Mouse (Mus musculus) CD4-positive naive resting alpha-beta T cell, adult 57 days (primary cell): ENCODE data around the gene Ddx52. TPM values are rescaled to one million over a fixed set of nuclear protein-coding genes. Genes with fewer than 3 reads are reported as not detected.

Experiments
- total RNA-seq: library from RNA; stranded (reverse); gene quantifications from one replicate; pipeline ENCODE4 v1.2.4, GENCODE M21; 2023

Ddx52 gene
- 34.6 TPM for total RNA-seq

DNA sequence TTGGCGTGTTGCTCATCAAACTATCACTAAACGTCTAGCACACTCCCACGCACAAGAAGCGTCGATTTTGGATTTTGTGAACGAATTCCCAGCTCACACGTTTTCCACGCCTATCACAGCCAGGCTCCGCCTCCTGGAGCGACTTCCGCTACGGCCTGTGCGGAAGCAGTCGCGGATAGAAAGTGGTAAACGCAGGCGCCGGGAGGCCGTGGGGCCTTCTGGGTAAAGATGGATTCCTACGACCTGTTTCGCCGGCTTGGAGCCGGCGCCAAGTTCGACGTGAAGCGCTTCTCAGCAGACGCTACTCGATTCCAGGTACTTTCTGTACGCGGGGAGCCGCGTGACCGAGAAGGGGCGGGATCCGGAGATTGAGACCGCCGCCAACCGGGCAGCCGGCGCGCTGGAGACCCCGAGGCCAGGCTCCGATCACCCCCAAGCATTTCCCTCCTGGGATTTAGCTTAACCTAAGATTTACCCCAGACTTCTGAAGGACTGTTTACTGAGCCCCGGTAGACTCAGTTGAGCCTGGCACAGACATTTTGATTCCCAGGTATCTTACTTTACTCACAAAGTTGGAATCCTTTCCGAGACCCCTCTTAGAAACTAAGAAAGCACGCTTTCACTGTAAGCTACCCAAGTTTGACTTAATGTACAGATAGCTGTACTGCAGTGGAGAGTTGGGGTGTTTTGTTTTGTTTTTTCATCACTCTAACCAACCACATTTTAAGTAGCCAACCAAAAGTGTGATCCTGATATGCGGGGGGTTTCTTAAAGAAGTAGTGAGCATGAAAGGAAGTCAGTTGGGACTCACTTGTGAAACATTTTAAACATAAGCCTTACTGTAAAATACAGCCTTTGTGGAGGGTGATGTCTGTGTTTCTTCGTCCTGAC lies at the start of gene Ddx52:
Gene Ddx52 (plus strand): TSS at position 113 of the 891 bp plus-strand sequence.

DNA sequence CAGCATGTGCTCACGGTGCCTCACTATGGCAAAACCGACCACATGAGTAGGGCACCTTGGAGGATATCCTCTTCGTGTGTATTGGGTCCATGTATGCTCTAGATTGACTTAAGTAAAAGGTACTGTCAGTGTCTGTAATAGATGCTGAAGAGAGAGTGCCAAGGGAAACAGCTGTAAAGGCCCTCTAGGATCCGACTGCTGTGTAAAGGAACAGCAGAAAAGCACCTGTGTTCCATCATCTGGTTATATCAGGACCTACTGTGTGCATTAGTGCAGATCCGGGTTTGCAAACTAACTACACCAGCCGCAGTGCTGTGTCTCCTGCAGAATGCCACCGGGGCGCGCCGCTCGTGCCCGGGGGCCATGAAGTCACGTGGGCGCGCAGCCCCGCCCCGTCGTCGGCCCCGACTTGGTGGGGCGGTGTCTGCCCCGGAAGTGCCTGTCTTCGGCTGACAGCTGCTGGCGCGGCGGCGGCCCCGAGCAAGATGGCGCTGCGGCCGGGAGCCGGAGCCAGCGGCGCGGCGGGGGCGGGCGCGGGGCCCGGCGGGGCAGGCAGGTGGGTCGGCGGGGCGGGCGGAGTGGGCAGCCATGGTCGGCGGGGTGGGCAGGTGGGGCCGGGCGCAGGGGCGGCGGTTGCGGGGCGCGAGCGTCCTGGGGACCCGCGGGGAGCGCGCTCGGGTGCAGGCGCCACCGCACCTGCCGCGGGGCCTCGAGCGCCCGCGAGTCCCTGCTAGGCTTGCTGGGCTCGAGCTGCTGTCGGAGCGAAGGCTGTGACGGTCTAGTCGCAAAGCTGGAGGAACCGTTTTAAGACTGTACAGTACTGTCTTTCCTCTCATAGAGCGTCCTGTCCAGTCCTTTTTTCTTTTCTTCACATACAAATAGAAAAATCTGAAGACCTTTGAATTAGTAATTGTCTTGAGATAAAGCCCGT lies 22.4 kb downstream of the Ddx52 start, which contains the start of gene Synrg:
Gene Synrg (plus strand): TSS at position 438 of the 931 bp plus-strand sequence.

Other genes starting within 250 kb of the Ddx52 start
- not detected for gene Wfdc17, start 238.1 kb upstream of the Ddx52 start, total RNA-seq
- gene Wfdc18, start 233.0 kb upstream of the Ddx52 start, total RNA-seq = not detected
- not detected for gene Wfdc21, start 195.1 kb upstream of the Ddx52 start, total RNA-seq
- gene Heatr6, start 188.4 kb upstream of the Ddx52 start, total RNA-seq = 29.7 TPM
- not detected for gene Hnf1b, start 92.0 kb upstream of the Ddx52 start, total RNA-seq
- gene Synrg, start 22.4 kb downstream of the Ddx52 start, total RNA-seq = 78.5 TPM
- not detected for gene Dusp14, start 127.2 kb downstream of the Ddx52 start, total RNA-seq
- gene Tada2a, start 187.5 kb downstream of the Ddx52 start, total RNA-seq = 9.0 TPM
- gene Acaca, start 187.6 kb downstream of the Ddx52 start, total RNA-seq = 37.6 TPM
- not detected for gene Gm11437, start 225.4 kb downstream of the Ddx52 start, total RNA-seq